Mouse (Mus musculus) limb, embryonic 13.5 days (tissue): ENCODE data around the gene Gm11060. TPM values are rescaled to one million over a fixed set of nuclear protein-coding genes. Genes with fewer than 3 reads are reported as not detected.

Source experiments
- ATAC-seq: fragments of 200-750 bp; cut with Nextera tagmentation; 2 replicates; pipeline ENCODE4 v1.8.0; 2017; ENCODE audit warnings: low read depth, moderate number of reproducible peaks, moderate TSS enrichment; ENCODE audit not compliant: low FRiP score
- H3K27ac ChIP-seq: fragments of 300-500 bp; sonication (generic); 2 replicates; pipeline ENCODE4 v1.5.1; 2015; ENCODE audit warnings: inconsistent platforms, mild to moderate bottlenecking, moderate library complexity
- H3K27me3 ChIP-seq: fragments of 300-500 bp; sonication (generic); 2 replicates; pipeline ENCODE4 v1.6.1; 2015; ENCODE audit warnings: mild to moderate bottlenecking, inconsistent platforms
- H3K36me3 ChIP-seq: fragments of 300-500 bp; sonication (generic); 2 replicates; pipeline ENCODE4 v1.6.1; 2015; ENCODE audit warnings: inconsistent platforms, mild to moderate bottlenecking, moderate library complexity
- H3K4me1 ChIP-seq: fragments of 300-500 bp; sonication (generic); 2 replicates; pipeline ENCODE4 v1.6.1; 2015; ENCODE audit warnings: inconsistent platforms
- H3K4me2 ChIP-seq: fragments of 300-500 bp; sonication (generic); replicated peaks from 2 replicates; pipeline ENCODE4 v1.6.1; 2015; ENCODE audit warnings: inconsistent platforms, mild to moderate bottlenecking, moderate library complexity
- H3K4me3 ChIP-seq: fragments of 300-500 bp; sonication (generic); 2 replicates; pipeline ENCODE4 v1.5.1; 2015; ENCODE audit warnings: moderate library complexity, mild to moderate bottlenecking, inconsistent platforms
- H3K9ac ChIP-seq: fragments of 300-500 bp; sonication (generic); 2 replicates; pipeline ENCODE4 v1.6.1; 2015; ENCODE audit warnings: mild to moderate bottlenecking, inconsistent platforms
- H3K9me3 ChIP-seq: fragments of 300-500 bp; sonication (generic); 2 replicates; pipeline ENCODE4 v1.6.1; 2016; ENCODE audit warnings: inconsistent platforms
- WGBS: fragments of 180-500 bp; shearing (Covaris S2); methylation state at CpG from one replicate; pipeline ENCODE4 v1.1.7; 2015; 5-methylcytosine and 5-hydroxymethylcytosine counted together
- polyA plus RNA-seq: library from polyadenylated mRNA; unstranded; fragments of >200 nt; fragmentation: Nextera tagmentation; extraction: Ambion mirVana; gene quantifications from 2 replicates; pipeline ENCODE4 v1.2.1, GENCODE M21; 2015

The Gm11060 gene
- polyA plus RNA-seq, result not detected in 2 replicates

GRCm38 (mm10) chr2:105091718-105092117 lies at the start of gene Gm11060:
TSS of gene Gm11060 (plus strand) at chr2:105092018.
- Histone ChIP-seq H3K4me3 (no peak within 1 kb of the TSS), H3K4me2 (no peak within 1 kb of the TSS), H3K36me3 (no peaks in the 10 kb centered on the region), H3K4me1 (peaks cover 25% of the 10 kb centered on the region), H3K27ac (no peak within 1 kb of the TSS), H3K9me3 (no peaks in the 10 kb centered on the region), H3K9ac (no peak within 1 kb of the TSS), H3K27me3 (no peaks in the 10 kb centered on the region)
- ATAC-seq, result no peak
- WGBS, result 84% methylated on average over 2 of the region's 2 CpGs

GRCm38 (mm10) chr2:105043152-105043551 lies 48.7 kb upstream of the Gm11060 start:
- no peak overlapping the region for H3K9ac ChIP-seq
- no peak for ATAC-seq

GRCm38 (mm10) chr2:105048301-105048700 lies 43.5 kb upstream of the Gm11060 start:
- WGBS, result 32% methylated on average over 1 of the region's 1 CpGs
- no peak overlapping the region for H3K9ac ChIP-seq
- H3K27me3 ChIP-seq, result no peaks in the 10 kb centered on the region

More at GRCm38 (mm10) chr2:105043152-105043551, 48.7 kb upstream of the Gm11060 start:
- Histone ChIP-seq H3K4me1 (no peaks in the 10 kb centered on the region), H3K4me3 (no peak overlapping the region), H3K9me3 (no peaks in the 10 kb centered on the region), H3K27me3 (no peaks in the 10 kb centered on the region), H3K36me3 (no peaks in the 10 kb centered on the region), H3K4me2 (no peak overlapping the region), H3K27ac (no peak overlapping the region)
- 50% methylated on average over 4 of the region's 4 CpGs for WGBS

GRCm38 (mm10) chr2:105055529-105055928 lies 36.3 kb upstream of the Gm11060 start:
- H3K9me3 ChIP-seq, result no peaks in the 10 kb centered on the region

More at GRCm38 (mm10) chr2:105048301-105048700, 43.5 kb upstream of the Gm11060 start:
- no peak for ATAC-seq
- Histone ChIP-seq H3K36me3 (no peaks in the 10 kb centered on the region), H3K4me2 (no peak overlapping the region), H3K9me3 (no peaks in the 10 kb centered on the region), H3K4me1 (no peaks in the 10 kb centered on the region), H3K4me3 (no peak overlapping the region), H3K27ac (no peak overlapping the region)

GRCm38 (mm10) chr2:105058577-105059116 lies 33.2 kb upstream of the Gm11060 start:
- ATAC-seq, result no peak
- 76% methylated on average over 7 of the region's 7 CpGs for WGBS

More at GRCm38 (mm10) chr2:105055529-105055928, 36.3 kb upstream of the Gm11060 start:
- no peak overlapping the region for H3K9ac ChIP-seq
- H3K27ac ChIP-seq, result no peak overlapping the region
- WGBS, result 70% methylated on average over 1 of the region's 1 CpGs
- H3K4me3 ChIP-seq, result no peak overlapping the region
- H3K36me3 ChIP-seq, result no peaks in the 10 kb centered on the region
- ATAC-seq, result no peak
- H3K27me3 ChIP-seq, result no peaks in the 10 kb centered on the region
- H3K4me2 ChIP-seq, result no peak overlapping the region
- no peaks in the 10 kb centered on the region for H3K4me1 ChIP-seq

GRCm38 (mm10) chr2:105062741-105063372 lies 29.0 kb upstream of the Gm11060 start:
- Histone ChIP-seq H3K27ac (no peak overlapping the region), H3K9ac (no peak overlapping the region), H3K27me3 (no peaks in the 10 kb centered on the region), H3K4me1 (no peaks in the 10 kb centered on the region), H3K9me3 (no peaks in the 10 kb centered on the region), H3K36me3 (no peaks in the 10 kb centered on the region), H3K4me2 (no peak overlapping the region), H3K4me3 (no peak overlapping the region)
- 45% methylated on average over 7 of the region's 7 CpGs for WGBS
- no peak for ATAC-seq

More at GRCm38 (mm10) chr2:105058577-105059116, 33.2 kb upstream of the Gm11060 start:
- Histone ChIP-seq H3K4me1 (no peaks in the 10 kb centered on the region), H3K9ac (no peak overlapping the region), H3K4me3 (no peak overlapping the region), H3K9me3 (no peaks in the 10 kb centered on the region), H3K36me3 (no peaks in the 10 kb centered on the region), H3K27ac (no peak overlapping the region), H3K4me2 (no peak overlapping the region), H3K27me3 (no peaks in the 10 kb centered on the region)

- no peaks in the 10 kb centered on the region for H3K9me3 ChIP-seq
- no peak overlapping the region for H3K9ac ChIP-seq
- H3K27me3 ChIP-seq, result no peaks in the 10 kb centered on the region
- no peaks in the 10 kb centered on the region for H3K36me3 ChIP-seq
- H3K4me1 ChIP-seq, result peaks cover 6% of the 10 kb centered on the region; the same call in 1 of the 2 replicates
- no peak overlapping the region for H3K27ac ChIP-seq
- H3K4me3 ChIP-seq, result no peak overlapping the region
- no peak overlapping the region for H3K4me2 ChIP-seq
- WGBS, result 70% methylated on average over 4 of the region's 4 CpGs
- ATAC-seq, result no peak
Observed at GRCm38 (mm10) chr2:105072496-105072895, 19.3 kb upstream of the Gm11060 start.

GRCm38 (mm10) chr2:105074196-105074595 lies 17.6 kb upstream of the Gm11060 start:
- no peaks in the 10 kb centered on the region for H3K36me3 ChIP-seq
- 37% methylated on average over 4 of the region's 4 CpGs for WGBS
- no peak for ATAC-seq
- no peak overlapping the region for H3K9ac ChIP-seq
- no peak overlapping the region for H3K4me2 ChIP-seq
- H3K27me3 ChIP-seq, result no peaks in the 10 kb centered on the region
- peaks cover 6% of the 10 kb centered on the region; the same call in 1 of the 2 replicates for H3K4me1 ChIP-seq
- no peak overlapping the region for H3K27ac ChIP-seq
- no peaks in the 10 kb centered on the region for H3K9me3 ChIP-seq
- no peak overlapping the region for H3K4me3 ChIP-seq

- Histone ChIP-seq H3K4me1 (peaks cover 6% of the 10 kb centered on the region; the same call in 1 of the 2 replicates), H3K36me3 (no peaks in the 10 kb centered on the region), H3K4me2 (no peak overlapping the region), H3K9me3 (no peaks in the 10 kb centered on the region), H3K27me3 (no peaks in the 10 kb centered on the region), H3K4me3 (no peak overlapping the region), H3K9ac (no peak overlapping the region), H3K27ac (no peak overlapping the region)
- 26% methylated on average over 5 of the region's 5 CpGs for WGBS
- ATAC-seq, result no peak
Observed at GRCm38 (mm10) chr2:105075809-105076208, 16.0 kb upstream of the Gm11060 start.

- WGBS, result 64% methylated on average over 7 of the region's 7 CpGs
Observed at GRCm38 (mm10) chr2:105077151-105077550, 14.7 kb upstream of the Gm11060 start.

GRCm38 (mm10) chr2:105082256-105082790 lies 9.5 kb upstream of the Gm11060 start:
- Histone ChIP-seq H3K4me1 (no peaks in the 10 kb centered on the region), H3K4me3 (no peak overlapping the region), H3K27me3 (0 out of 2 replicates have a peak, but pooled peaks cover 5% of the 10 kb centered on the region), H3K27ac (no peak overlapping the region), H3K9ac (no peak overlapping the region), H3K9me3 (no peaks in the 10 kb centered on the region), H3K36me3 (no peaks in the 10 kb centered on the region), H3K4me2 (no peak overlapping the region)
- 35% methylated on average over 9 of the region's 9 CpGs for WGBS
- ATAC-seq, result no peak

More at GRCm38 (mm10) chr2:105077151-105077550, 14.7 kb upstream of the Gm11060 start:
- Histone ChIP-seq H3K4me1 (peaks cover 6% of the 10 kb centered on the region; the same call in 1 of the 2 replicates), H3K36me3 (no peaks in the 10 kb centered on the region), H3K9me3 (no peaks in the 10 kb centered on the region), H3K27ac (no peak overlapping the region), H3K4me2 (no peak overlapping the region), H3K27me3 (0 out of 2 replicates have a peak, but pooled peaks cover 3% of the 10 kb centered on the region), H3K4me3 (no peak overlapping the region), H3K9ac (no peak overlapping the region)
- ATAC-seq, result no peak

GRCm38 (mm10) chr2:105084035-105084434 lies 7.8 kb upstream of the Gm11060 start:
- no peak overlapping the region for H3K9ac ChIP-seq
- no peak overlapping the region for H3K4me3 ChIP-seq
- no peak overlapping the region for H3K4me2 ChIP-seq
- H3K4me1 ChIP-seq, result peaks cover 4% of the 10 kb centered on the region
- WGBS, result 80% methylated on average over 4 of the region's 4 CpGs
- no peaks in the 10 kb centered on the region for H3K36me3 ChIP-seq
- no peak overlapping the region for H3K27ac ChIP-seq
- no peak for ATAC-seq
- no peaks in the 10 kb centered on the region for H3K9me3 ChIP-seq
- 0 out of 2 replicates have a peak, but pooled peaks cover 5% of the 10 kb centered on the region for H3K27me3 ChIP-seq
